Mouse (Mus musculus) small intestine, adult 2 months (tissue): ENCODE measurements around the gene Aatk.

Experiments
- CTCF ChIP-seq: fragments of 200-500 bp; IDR thresholded peaks from 2 replicates; pipeline ENCODE4 v1.5.1; 2012; ENCODE audit warnings: low read depth, mild to moderate bottlenecking, control low read depth, inconsistent platforms, low read length, moderate library complexity, mixed read lengths; ENCODE audit not compliant: insufficient replicate concordance, insufficient read length; ENCODE audit errors: extremely low read depth
- POLR2A ChIP-seq: fragments of 200-500 bp; IDR thresholded peaks from 2 replicates; pipeline ENCODE4 v1.6.1; 2012; ENCODE audit warnings: low read depth, mild to moderate bottlenecking, control low read depth, inconsistent platforms, low read length, moderate library complexity

- TF ChIP-seq CTCF, result no peak
- TF ChIP-seq POLR2A, result no peak
Measured at GRCm38 (mm10) chr11:120034306-120034705, 12.7 kb downstream of the Aatk start.
